Mouse (Mus musculus) heart, adult 2 months (tissue): ENCODE data around the gene Gm11032. TPM values are rescaled to one million over a fixed set of nuclear protein-coding genes. Genes with fewer than 3 reads are reported as not detected.

Experiments used
- DNase-seq, 2 experiments: peaks; one replicate each; pipeline ENCODE4 v3.0.0; 2021
- H3K27ac ChIP-seq: fragments of 200-600 bp; 2 replicates; pipeline ENCODE4 v1.8.1; 2022
- H3K27me3 ChIP-seq: fragments of 200-500 bp; 2 replicates; pipeline ENCODE4 v1.6.1; 2012; ENCODE audit warnings: mild to moderate bottlenecking, low read length, inconsistent platforms, mixed read lengths; ENCODE audit not compliant: control insufficient read depth, insufficient read depth
- H3K36me3 ChIP-seq: fragments of 200-500 bp; 2 replicates; pipeline ENCODE4 v1.6.1; 2012; ENCODE audit warnings: low read length, inconsistent platforms; ENCODE audit not compliant: control insufficient read depth, insufficient read depth
- H3K4me1 ChIP-seq: fragments of 200-500 bp; 2 replicates; pipeline ENCODE4 v1.6.1; 2011; ENCODE audit warnings: low read length; ENCODE audit not compliant: control insufficient read depth, insufficient read depth
- H3K4me3 ChIP-seq: fragments of 200-600 bp; 2 replicates; pipeline ENCODE4 v1.8.1; 2022
- H3K79me2 ChIP-seq: fragments of 200-500 bp; replicated peaks from 2 replicates; pipeline ENCODE4 v1.6.1; 2012; ENCODE audit warnings: mild to moderate bottlenecking, inconsistent platforms, low read length, moderate library complexity, mixed read lengths; ENCODE audit not compliant: control insufficient read depth, insufficient read depth
- H3K9ac ChIP-seq: fragments of 200-500 bp; 2 replicates; pipeline ENCODE4 v1.6.1; 2012; ENCODE audit warnings: low read depth, mild to moderate bottlenecking, control low read depth, inconsistent platforms, low read length, mixed read lengths
- CTCF ChIP-seq: fragments of 200-600 bp; IDR thresholded peaks from 2 replicates; pipeline ENCODE4 v1.8.1; 2022; ENCODE audit warnings: antibody characterized with exemption, mild to moderate bottlenecking, moderate library complexity
- EP300 ChIP-seq: fragments of 200-500 bp; IDR thresholded peaks from 2 replicates; pipeline ENCODE4 v1.6.1; 2011; ENCODE audit warnings: low read depth, low read length, control low read depth; ENCODE audit not compliant: insufficient read depth
- POLR2A ChIP-seq: fragments of 200-500 bp; IDR thresholded peaks from 2 replicates; pipeline ENCODE4 v1.6.1; 2011; ENCODE audit warnings: mild to moderate bottlenecking, low read depth, low read length, control low read depth; ENCODE audit not compliant: insufficient read depth
- WGBS: fragments of 180-500 bp; shearing (Covaris S2); methylation state at CpG from one replicate; pipeline ENCODE4 v1.1.7; 2018; 5-methylcytosine and 5-hydroxymethylcytosine counted together
- intact Hi-C: fragments of 180-260 bp; cut with DNase I; formaldehyde crosslinking; loops from one replicate; pipeline ENCODE4 v1.15.1; 2025
- polyA plus RNA-seq: library from polyadenylated mRNA; depleted of rRNA; stranded (reverse); fragments of >200 nt; gene quantifications from 2 replicates; pipeline ENCODE4 v1.2.3, GENCODE M21; 2012
- total RNA-seq, 2 experiments: library from RNA; stranded (reverse); gene quantifications; 2 replicates each; pipeline ENCODE4 v1.2.3; 2021

Gm11032 gene
- total and polyA plus RNA-seq, 3 experiments: not detected

DNA sequence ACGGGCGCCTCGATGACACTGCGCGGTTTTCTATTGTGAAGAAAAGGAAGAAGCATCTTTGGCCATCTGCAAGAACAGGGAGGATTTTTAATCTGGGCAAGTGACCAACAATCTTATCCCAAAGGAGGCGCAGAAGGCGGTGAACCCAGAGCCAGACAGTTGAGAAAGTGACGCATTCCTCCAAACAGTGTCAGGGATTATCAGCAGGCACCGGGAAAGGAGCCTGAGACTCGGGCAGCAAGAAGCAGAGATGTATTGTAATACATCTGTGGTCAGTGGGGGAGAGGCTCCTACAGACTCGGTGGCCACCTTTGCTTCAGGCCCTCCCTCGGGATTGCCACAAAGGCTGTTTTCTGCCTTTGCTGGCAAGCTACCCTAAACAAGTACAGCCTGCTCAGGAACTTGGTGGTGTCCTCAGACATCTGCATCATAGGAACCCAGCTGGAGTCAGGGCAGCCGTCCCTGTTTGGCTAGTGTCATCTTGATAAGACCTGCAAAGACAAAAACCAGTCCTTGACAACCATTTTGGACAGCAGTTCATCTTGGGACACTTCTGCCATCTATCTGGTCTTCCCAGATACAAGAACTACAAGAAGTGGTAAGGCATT is 738 bp downstream of the Gm11032 start:
- Histone ChIP-seq H3K79me2 (no peaks in the 10 kb centered on the region), H3K36me3 (no peaks in the 10 kb centered on the region), H3K4me3 (peak overlapping the region; percentile 43), H3K27me3 (no peaks in the 10 kb centered on the region), H3K27ac (peak overlapping the region; percentile 42), H3K4me1 (peaks cover 7% of the 10 kb centered on the region), H3K9ac (peak overlapping the region; percentile 19)
- 19% methylated on average over 13 of the region's 13 CpGs for WGBS
- intact Hi-C loops: no loop called here
- TF ChIP-seq EP300 (no peak), POLR2A (no peak), CTCF (no peak)
- DNase-seq: peak; percentile 63 to 68

DNA sequence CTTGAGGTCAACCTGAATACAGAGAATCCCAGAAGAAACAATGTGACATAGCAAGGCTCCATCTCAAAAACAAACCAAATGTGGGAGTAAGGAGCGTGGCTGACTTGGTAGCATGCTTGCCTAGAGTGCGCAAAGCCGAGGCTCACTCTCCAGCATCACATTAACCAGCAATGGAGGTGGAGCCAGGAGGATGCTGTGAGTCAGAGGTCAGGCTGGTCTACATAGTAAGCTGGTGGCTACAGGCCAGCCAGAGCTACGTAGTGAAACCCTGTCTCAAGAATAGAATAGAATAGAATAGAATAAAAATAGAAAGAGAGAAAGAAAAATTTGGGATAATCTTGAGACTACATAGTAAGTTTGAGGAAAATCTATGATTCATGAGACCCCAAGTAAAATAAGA is 2.0 kb downstream of the Gm11032 start:
- H3K9ac ChIP-seq: no peak overlapping the region
- H3K4me1 ChIP-seq: peaks cover 7% of the 10 kb centered on the region
- no peak for DNase-seq
- TF ChIP-seq EP300 (no peak), CTCF (no peak), POLR2A (no peak)
- no peaks in the 10 kb centered on the region for H3K79me2 ChIP-seq
- intact Hi-C loops: no loop called here
- H3K27me3 ChIP-seq: no peaks in the 10 kb centered on the region
- H3K27ac ChIP-seq: no peak overlapping the region
- H3K36me3 ChIP-seq: no peaks in the 10 kb centered on the region
- no peak overlapping the region for H3K4me3 ChIP-seq
- 66% methylated on average over 4 of the region's 4 CpGs for WGBS

DNA sequence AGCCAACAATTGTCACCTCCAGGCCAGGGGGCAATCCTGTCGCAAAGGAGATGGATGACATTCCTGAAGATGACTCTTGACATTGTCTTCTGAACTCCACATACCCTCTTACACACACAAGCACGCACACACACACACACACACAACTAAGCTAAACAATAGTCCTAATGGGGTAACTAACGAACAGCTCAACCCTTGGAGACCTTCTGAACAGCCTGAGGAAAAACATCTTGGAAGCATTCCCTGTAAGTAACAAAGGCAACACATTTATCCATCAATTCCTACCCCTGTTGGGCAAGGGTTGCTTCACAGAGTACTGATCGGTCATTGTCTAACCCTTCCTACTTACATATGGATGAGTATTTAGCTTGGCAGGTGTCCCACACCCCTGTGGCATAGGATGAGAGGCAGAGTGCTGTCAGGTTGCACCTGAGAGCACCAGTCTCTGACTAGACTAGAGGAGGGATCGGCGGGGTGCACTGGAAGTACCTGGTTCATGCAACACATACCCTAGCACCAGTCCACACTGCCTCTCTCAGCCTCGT is 2.6 kb downstream of the Gm11032 start:
- Histone ChIP-seq H3K27ac (no peak overlapping the region), H3K27me3 (no peaks in the 10 kb centered on the region), H3K4me3 (no peak overlapping the region), H3K9ac (no peak overlapping the region), H3K4me1 (peaks cover 7% of the 10 kb centered on the region), H3K79me2 (no peaks in the 10 kb centered on the region), H3K36me3 (no peaks in the 10 kb centered on the region)
- TF ChIP-seq EP300 (no peak), CTCF (no peak), POLR2A (no peak)
- DNase-seq: no peak
- whole genome bisulfite sequencing: 85% methylated on average over 7 of the region's 7 CpGs
- intact Hi-C loops: no loop called here

DNA sequence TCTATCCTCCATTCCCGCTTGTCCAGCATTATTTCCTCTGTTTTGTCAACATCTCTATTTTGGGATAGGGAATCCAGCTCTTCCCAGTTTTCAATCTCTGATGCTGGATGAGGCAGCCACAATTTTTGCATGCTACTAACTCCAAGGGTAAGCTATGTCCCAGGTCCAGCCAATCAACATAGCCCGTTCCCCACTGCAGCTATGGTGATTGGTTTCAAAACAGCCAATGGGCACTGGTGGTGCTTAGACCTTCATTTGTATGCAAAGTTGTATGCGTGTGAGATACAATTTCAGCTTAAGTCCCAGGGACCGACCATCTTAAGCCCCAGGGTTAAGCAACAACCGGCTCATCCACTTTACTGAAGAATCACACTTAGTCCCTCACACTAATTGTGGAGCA is 3.1 kb downstream of the Gm11032 start:
- no peak for DNase-seq
- H3K27ac ChIP-seq: no peak overlapping the region
- no peak overlapping the region for H3K9ac ChIP-seq
- peaks cover 7% of the 10 kb centered on the region for H3K4me1 ChIP-seq
- WGBS: 78% methylated on average over 5 of the region's 5 CpGs
- H3K79me2 ChIP-seq: no peaks in the 10 kb centered on the region
- no peaks in the 10 kb centered on the region for H3K27me3 ChIP-seq
- intact Hi-C loops: no loop called here
- no peaks in the 10 kb centered on the region for H3K36me3 ChIP-seq
- TF ChIP-seq CTCF: no peak
- TF ChIP-seq EP300: no peak
- TF ChIP-seq POLR2A: no peak
- H3K4me3 ChIP-seq: no peak overlapping the region

DNA sequence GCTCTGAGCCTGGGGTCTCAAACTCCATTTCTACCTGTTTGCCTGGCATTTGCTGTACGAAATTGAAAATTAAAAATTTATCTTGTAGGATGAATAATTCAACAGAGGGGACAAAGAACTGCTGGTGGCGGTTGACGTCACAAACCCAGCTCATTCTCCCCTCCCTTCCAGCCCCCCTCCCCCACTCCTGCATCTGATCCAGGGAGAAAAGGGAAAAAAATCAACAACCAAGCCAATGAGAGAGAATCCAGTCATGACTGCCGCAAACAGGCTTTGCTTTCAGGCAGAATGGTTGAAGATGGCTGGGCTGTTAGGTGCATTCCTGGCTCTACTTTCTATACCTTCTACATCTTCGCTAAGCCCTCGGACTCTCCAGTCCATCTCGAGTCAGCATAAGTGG is 6.1 kb downstream of the Gm11032 start:
- Histone ChIP-seq H3K4me1 (no peaks in the 10 kb centered on the region; the same call in 1 of the 2 replicates), H3K27ac (no peak overlapping the region), H3K9ac (no peak overlapping the region), H3K27me3 (no peaks in the 10 kb centered on the region), H3K79me2 (no peaks in the 10 kb centered on the region), H3K4me3 (no peak overlapping the region), H3K36me3 (no peaks in the 10 kb centered on the region)
- no peak for DNase-seq
- intact Hi-C loops: no loop called here
- TF ChIP-seq POLR2A (no peak), CTCF (no peak), EP300 (no peak)
- WGBS: 81% methylated on average over 7 of the region's 7 CpGs

DNA sequence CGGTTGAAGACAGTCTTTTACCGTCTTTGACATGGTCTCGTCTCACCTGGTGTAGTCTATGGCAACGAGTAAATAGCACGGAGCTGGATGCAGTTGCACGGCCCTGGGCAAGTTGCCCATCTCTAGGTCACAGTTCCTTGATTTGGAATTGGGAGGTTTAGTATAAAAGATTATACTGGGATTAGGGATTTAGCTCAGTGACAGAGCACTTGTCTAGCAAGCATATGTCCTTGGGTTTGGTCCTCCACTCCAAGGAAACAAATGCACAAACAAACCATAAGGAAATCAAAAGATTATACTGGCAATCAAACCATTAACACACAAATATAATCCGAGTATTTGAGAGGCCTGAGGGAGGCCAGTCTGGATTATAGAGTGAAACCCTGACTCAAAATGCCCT is 7.8 kb downstream of the Gm11032 start:
- Histone ChIP-seq H3K4me3 (no peak overlapping the region), H3K4me1 (no peaks in the 10 kb centered on the region), H3K27ac (no peak overlapping the region), H3K9ac (no peak overlapping the region), H3K79me2 (no peaks in the 10 kb centered on the region), H3K36me3 (no peaks in the 10 kb centered on the region), H3K27me3 (no peaks in the 10 kb centered on the region)
- TF ChIP-seq CTCF: no peak
- TF ChIP-seq EP300: no peak
- no peak for TF ChIP-seq POLR2A
- DNase-seq: no peak
- WGBS: 88% methylated on average over 7 of the region's 7 CpGs
- intact Hi-C loops: no loop called here
